8 mouse cellular contexts compared by ENCODE assay signal in genomic region chr11:97779968-97780701, GRCm38 (mm10). TPM values are rescaled to one million over a fixed set of nuclear protein-coding genes. Genes with fewer than 3 reads are reported as not detected.
DNase-seq lines count a peak whose midpoint lies in the region; ATAC-seq and TF ChIP-seq lines count a peak whose summit lies in the region.
"Had no signal": no experiment of that assay in that cellular context is flagged by ENCODE, and none has a peak within 500 bp of the region (broad histone marks: within the 10 kb centered on the region; RNA-seq: fewer than 3 reads in every experiment).

No protein-coding gene starts in this region.

- DNase-seq in neural tube, embryonic 11.5 days (ENCODE audit: low spot score) = no peak
- DNase-seq in neural tube, embryonic 10.5 days (ENCODE audit: extremely low spot score, low spot score) = no peak
- no peak for DNase-seq in liver, embryonic 14.5 days (ENCODE audit: low read depth in 3 of 3, low spot score in 3 of 3)
- DNase-seq in urinary bladder, postnatal 10 days (ENCODE audit: low spot score) = no peak
- no peak for DNase-seq in gastrocnemius, postnatal 25 days
- DNase-seq: right cerebral cortex, postnatal 14 days had no signal

- peaks cover 15% of the 10 kb centered on the region for H3K4me1 ChIP-seq in neural tube, embryonic 11.5 days (ENCODE audit: control insufficient read depth, insufficient read depth, low read length)
- peaks cover 30% of the 10 kb centered on the region for H3K4me1 ChIP-seq in forebrain, embryonic 15.5 days
- H3K4me1 ChIP-seq in liver, embryonic 14.5 days (replicated peaks; ENCODE audit: control insufficient read depth in 2 of 2, insufficient read depth in 2 of 2, low read length in 1 of 2) = peaks cover 7 to 11% of the 10 kb centered on the region in 2 experiments

- TF ChIP-seq CTCF in liver, embryonic 14.5 days (IDR thresholded peaks at IDR 0.05; ENCODE audit: low read depth) = no peak

- H3K27ac ChIP-seq in neural tube, embryonic 11.5 days (ENCODE audit: low read depth, low read length) = no peak overlapping the region
- H3K27ac ChIP-seq in forebrain, embryonic 15.5 days (replicated peaks) = no peak overlapping the region
- H3K27ac ChIP-seq in liver, embryonic 14.5 days = peak overlapping the region; percentile 2

- no peaks in the 10 kb centered on the region for H3K27me3 ChIP-seq in neural tube, embryonic 11.5 days (ENCODE audit: control insufficient read depth, insufficient read depth, low read length)
- H3K27me3 ChIP-seq in forebrain, embryonic 15.5 days = no peaks in the 10 kb centered on the region
- no peaks in the 10 kb centered on the region for H3K27me3 ChIP-seq in liver, embryonic 14.5 days (ENCODE audit: control insufficient read depth, insufficient read depth, low read length)

- no peak for TF ChIP-seq EP300 in liver, embryonic 14.5 days (IDR thresholded peaks at IDR 0.05; ENCODE audit: low read depth)

- no peak for ATAC-seq in neural tube, embryonic 11.5 days (ENCODE audit: insufficient read depth, low FRiP score, low TSS enrichment)
- no peak for ATAC-seq in forebrain, embryonic 15.5 days (replicated peaks)
- no peak for ATAC-seq in liver, embryonic 14.5 days (ENCODE audit: insufficient read depth)
- no peak for ATAC-seq in frontal cortex, adult (ENCODE audit: low TSS enrichment)

- H3K4me2 ChIP-seq in neural tube, embryonic 11.5 days (ENCODE audit: low read depth) = peak overlapping the region; percentile 87
- peak overlapping the region; percentile 68 for H3K4me2 ChIP-seq in forebrain, embryonic 15.5 days (replicated peaks)
- peak overlapping the region; percentile 87 for H3K4me2 ChIP-seq in liver, embryonic 14.5 days (ENCODE audit: low read depth)

- 84% methylated on average over 2 of the region's 2 CpGs for WGBS in neural tube, embryonic 11.5 days
- WGBS in forebrain, embryonic 15.5 days = 86% methylated on average over 2 of the region's 2 CpGs
- 27% methylated on average over 2 of the region's 2 CpGs for WGBS in liver, embryonic 14.5 days (ENCODE audit: insufficient replicate concordance)

- H3K36me3 ChIP-seq in neural tube, embryonic 11.5 days (ENCODE audit: control insufficient read depth, insufficient read depth, low read length) = peaks cover 31% of the 10 kb centered on the region
- H3K36me3 ChIP-seq in forebrain, embryonic 15.5 days = peaks cover 52% of the 10 kb centered on the region
- peaks cover 38% of the 10 kb centered on the region for H3K36me3 ChIP-seq in liver, embryonic 14.5 days (replicated peaks; ENCODE audit: control insufficient read depth, insufficient read depth, low read depth)

- H3K4me3 ChIP-seq in neural tube, embryonic 11.5 days (ENCODE audit: low read depth, low read length) = peak overlapping the region; percentile 96
- peak overlapping the region; percentile 87; the same call in 1 of the 2 replicates for H3K4me3 ChIP-seq in forebrain, embryonic 15.5 days
- peak overlapping the region; percentile 79 to 83 for H3K4me3 ChIP-seq in liver, embryonic 14.5 days (ENCODE audit: insufficient read depth in 1 of 2, low read depth in 2 of 2, low read length in 2 of 2)

- no peaks in the 10 kb centered on the region for H3K9me3 ChIP-seq in neural tube, embryonic 11.5 days (ENCODE audit: control insufficient read depth, low read length)
- no peaks in the 10 kb centered on the region for H3K9me3 ChIP-seq in forebrain, embryonic 15.5 days
- no peaks in the 10 kb centered on the region for H3K9me3 ChIP-seq in liver, embryonic 14.5 days (ENCODE audit: control insufficient read depth, low read length)

- H3K9ac ChIP-seq in neural tube, embryonic 11.5 days (ENCODE audit: low read length) = no peak overlapping the region
- H3K9ac ChIP-seq in forebrain, embryonic 15.5 days (replicated peaks) = peak overlapping the region; percentile 96; the same call in 1 of the 2 replicates
- peak overlapping the region; percentile 94 for H3K9ac ChIP-seq in liver, embryonic 14.5 days (replicated peaks)

RNA-seq across cellular contexts. Expression of gene Rpl23, which starts 2.1 kb away (rescaled TPM):
- polyA plus RNA-seq in neural tube, embryonic 11.5 days (2014; fragmentation: Nextera tagmentation; extraction: Ambion mirVana) = 453 and 457 TPM in 2 replicates
- polyA plus RNA-seq in forebrain, embryonic 15.5 days (2015; fragmentation: Nextera tagmentation; extraction: Ambion mirVana) = 327 and 370 TPM in 2 replicates
- polyA plus RNA-seq in liver, embryonic 14.5 days (2012; rRNA removed) = 229 and 484 TPM in 2 replicates
- 485 and 502 TPM in 2 replicates for polyA plus RNA-seq in liver, embryonic 14.5 days (2014; fragmentation: Nextera tagmentation; extraction: Ambion mirVana)
- 100 to 1,000 TPM; 379 to 436 TPM for total RNA-seq in gastrocnemius, postnatal 25 days (2021)

RNA-seq across cellular contexts. Expression of gene 1700001P01Rik, which starts 4.4 kb away (rescaled TPM):
- polyA plus RNA-seq in neural tube, embryonic 11.5 days (2014; fragmentation: Nextera tagmentation; extraction: Ambion mirVana) = not detected in 2 replicates
- polyA plus RNA-seq in forebrain, embryonic 15.5 days (2015; fragmentation: Nextera tagmentation; extraction: Ambion mirVana) = 0.39 and 0.75 TPM in 2 replicates
- polyA plus RNA-seq in liver, embryonic 14.5 days (2012; rRNA removed) = 0.08 TPM in 1 of 2 replicates, not detected in the other
- polyA plus RNA-seq in liver, embryonic 14.5 days (2014; fragmentation: Nextera tagmentation; extraction: Ambion mirVana) = not detected in 2 replicates
- total RNA-seq in gastrocnemius, postnatal 25 days (2021) = not detected

RNA-seq across cellular contexts. Expression of gene Cwc25, which starts 13.8 kb away (rescaled TPM):
- 13.3 and 13.7 TPM in 2 replicates for polyA plus RNA-seq in neural tube, embryonic 11.5 days (2014; fragmentation: Nextera tagmentation; extraction: Ambion mirVana)
- 18.0 and 18.6 TPM in 2 replicates for polyA plus RNA-seq in forebrain, embryonic 15.5 days (2015; fragmentation: Nextera tagmentation; extraction: Ambion mirVana)
- 4.5 and 5.7 TPM in 2 replicates for polyA plus RNA-seq in liver, embryonic 14.5 days (2012; rRNA removed)
- polyA plus RNA-seq in liver, embryonic 14.5 days (2014; fragmentation: Nextera tagmentation; extraction: Ambion mirVana) = 3.5 and 4.5 TPM in 2 replicates
- total RNA-seq in gastrocnemius, postnatal 25 days (2021) = 1 to 10 TPM; 4.9 to 6.4 TPM

RNA-seq across cellular contexts. Expression of gene Lasp1, which starts 18.7 kb away (rescaled TPM):
- polyA plus RNA-seq in neural tube, embryonic 11.5 days (2014; fragmentation: Nextera tagmentation; extraction: Ambion mirVana) = 68.8 and 73.1 TPM in 2 replicates
- 129 and 132 TPM in 2 replicates for polyA plus RNA-seq in forebrain, embryonic 15.5 days (2015; fragmentation: Nextera tagmentation; extraction: Ambion mirVana)
- 19.1 and 19.5 TPM in 2 replicates for polyA plus RNA-seq in liver, embryonic 14.5 days (2012; rRNA removed)
- 15.5 and 20.3 TPM in 2 replicates for polyA plus RNA-seq in liver, embryonic 14.5 days (2014; fragmentation: Nextera tagmentation; extraction: Ambion mirVana)
- total RNA-seq in gastrocnemius, postnatal 25 days (2021) = 10 to 100 TPM; 18.3 to 21.9 TPM

RNA-seq across cellular contexts. Expression of gene Pip4k2b, which starts 35.6 kb away (rescaled TPM):
- polyA plus RNA-seq in neural tube, embryonic 11.5 days (2014; fragmentation: Nextera tagmentation; extraction: Ambion mirVana) = 2.0 and 2.8 TPM in 2 replicates
- polyA plus RNA-seq in forebrain, embryonic 15.5 days (2015; fragmentation: Nextera tagmentation; extraction: Ambion mirVana) = 4.1 and 4.8 TPM in 2 replicates
- polyA plus RNA-seq in liver, embryonic 14.5 days (2012; rRNA removed) = 4.4 and 5.0 TPM in 2 replicates
- 0.56 and 0.61 TPM in 2 replicates for polyA plus RNA-seq in liver, embryonic 14.5 days (2014; fragmentation: Nextera tagmentation; extraction: Ambion mirVana)
- total RNA-seq in gastrocnemius, postnatal 25 days (2021) = 10 to 100 TPM; 38.9 to 45.0 TPM
